In the genomic region with DNA sequence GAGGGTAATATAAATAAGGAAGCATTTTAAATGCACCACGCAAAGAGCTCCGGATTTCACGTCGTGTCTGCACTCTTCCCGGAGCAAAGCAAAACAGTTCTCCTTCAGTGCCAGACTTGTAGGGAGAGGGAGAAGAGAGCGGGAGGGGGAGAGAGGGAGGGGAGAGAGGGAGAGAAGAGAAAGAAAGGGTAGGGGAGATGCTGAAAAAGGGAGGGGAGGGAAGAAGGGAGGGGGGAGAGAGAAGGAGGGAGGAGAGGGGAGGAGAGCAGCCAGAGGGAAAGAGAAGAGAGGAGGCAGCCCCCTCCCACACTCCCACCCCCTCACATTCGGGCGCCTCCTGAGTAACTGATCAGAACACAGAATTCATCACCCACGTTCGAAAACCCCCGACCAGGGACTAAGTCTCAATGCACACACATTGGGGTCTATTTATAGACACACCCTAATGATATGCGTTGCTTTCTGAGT, we compare ENCODE assay signal across 8 mouse cellular contexts.
DNase-seq lines count a peak whose midpoint lies in the region; ATAC-seq and TF ChIP-seq lines count a peak whose summit lies in the region.

No protein-coding gene starts in this region.

- TF ChIP-seq CTCF in bone marrow macrophage, adult 2 months (IDR thresholded peaks at IDR 0.05; ENCODE audit: low read depth, low read length): no peak

- H3K4me2 ChIP-seq in heart, embryonic 12.5 days: peak overlapping the region; percentile 78
- peak overlapping the region; percentile 83 for H3K4me2 ChIP-seq in heart, embryonic 16.5 days (ENCODE audit: low read depth, low read length)
- peak overlapping the region; percentile 66 for H3K4me2 ChIP-seq in midbrain, embryonic 12.5 days (replicated peaks)

- 1% methylated on average over 12 of the region's 12 CpGs for WGBS in heart, embryonic 12.5 days
- under 1% methylated on average over 12 of the region's 12 CpGs for WGBS in heart, embryonic 16.5 days
- WGBS in midbrain, embryonic 12.5 days: under 1% methylated on average over 12 of the region's 12 CpGs

- no peak for TF ChIP-seq POLR2A in bone marrow macrophage, adult 2 months (IDR thresholded peaks at IDR 0.05; ENCODE audit: borderline replicate concordance, low read depth, low read length)

- no peaks in the 10 kb centered on the region for H3K9me3 ChIP-seq in heart, embryonic 12.5 days (replicated peaks)
- H3K9me3 ChIP-seq in heart, embryonic 16.5 days (replicated peaks; ENCODE audit: control insufficient read depth, low read length): no peaks in the 10 kb centered on the region
- no peaks in the 10 kb centered on the region for H3K9me3 ChIP-seq in midbrain, embryonic 12.5 days

- peaks cover 49% of the 10 kb centered on the region for H3K4me1 ChIP-seq in heart, embryonic 12.5 days (replicated peaks)
- peaks cover 29% of the 10 kb centered on the region for H3K4me1 ChIP-seq in bone marrow macrophage, adult 2 months (ENCODE audit: control insufficient read depth, insufficient read depth, low read length)
- H3K4me1 ChIP-seq in heart, embryonic 16.5 days (ENCODE audit: control insufficient read depth, insufficient read depth, low read length): peaks cover 35% of the 10 kb centered on the region
- peaks cover 52% of the 10 kb centered on the region for H3K4me1 ChIP-seq in midbrain, embryonic 12.5 days

- intact Hi-C loops in heart, postnatal 10 days (cut with DNase I): no loop called here

- H3K4me3 ChIP-seq in heart, embryonic 12.5 days: peak overlapping the region; percentile 51
- peak overlapping the region; percentile 50 for H3K4me3 ChIP-seq in bone marrow macrophage, adult 2 months (ENCODE audit: insufficient read depth, low read length)
- H3K4me3 ChIP-seq in heart, embryonic 16.5 days (ENCODE audit: low read length): peak overlapping the region; percentile 55
- peak overlapping the region; percentile 39 for H3K4me3 ChIP-seq in midbrain, embryonic 12.5 days

- H3K36me3 ChIP-seq in heart, embryonic 12.5 days: no peaks in the 10 kb centered on the region
- H3K36me3 ChIP-seq in heart, embryonic 16.5 days (ENCODE audit: control insufficient read depth, insufficient read depth): no peaks in the 10 kb centered on the region
- no peaks in the 10 kb centered on the region for H3K36me3 ChIP-seq in midbrain, embryonic 12.5 days

- no peak; the same call in 1 of the 2 replicates for ATAC-seq in heart, embryonic 12.5 days (ENCODE audit: insufficient number of reproducible peaks, low FRiP score)
- no peak for ATAC-seq in heart, embryonic 16.5 days (replicated peaks; ENCODE audit: extremely low read depth, insufficient read depth, low FRiP score)
- peak; percentile 52 for ATAC-seq in midbrain, embryonic 12.5 days (ENCODE audit: low FRiP score, low read depth)
- no peak for ATAC-seq in megakaryocyte-erythroid progenitor cell, adult 5-6 weeks (replicated peaks; ENCODE audit: low FRiP score, low TSS enrichment, poor library complexity, severe bottlenecking)

- no peak for DNase-seq in heart, postnatal 10 days
- DNase-seq in urinary bladder, postnatal 4 days (ENCODE audit: low spot score in 2 of 2): no peak
- DNase-seq in adrenal gland, postnatal 4 days (ENCODE audit: low spot score in 2 of 2): no peak

- peak overlapping the region; percentile 80 for H3K27ac ChIP-seq in heart, embryonic 12.5 days (ENCODE audit: poor library complexity, severe bottlenecking)
- H3K27ac ChIP-seq in bone marrow macrophage, adult 2 months (ENCODE audit: insufficient read depth, low read depth, low read length): peak overlapping the region; percentile 60
- peak overlapping the region; percentile 83 for H3K27ac ChIP-seq in heart, embryonic 16.5 days (ENCODE audit: low read length)
- peak overlapping the region; percentile 83 for H3K27ac ChIP-seq in midbrain, embryonic 12.5 days (replicated peaks)

- H3K9ac ChIP-seq in heart, embryonic 12.5 days: peak overlapping the region; percentile 58
- H3K9ac ChIP-seq in heart, embryonic 16.5 days (ENCODE audit: low read length): peak overlapping the region; percentile 73
- peak overlapping the region; percentile 49 for H3K9ac ChIP-seq in midbrain, embryonic 12.5 days (replicated peaks)

- peaks cover 3% of the 10 kb centered on the region; the same call in 1 of the 2 replicates for H3K27me3 ChIP-seq in heart, embryonic 12.5 days (replicated peaks)
- H3K27me3 ChIP-seq in heart, embryonic 16.5 days (ENCODE audit: control insufficient read depth, insufficient read depth, low read length): no peaks in the 10 kb centered on the region
- peaks cover 23% of the 10 kb centered on the region for H3K27me3 ChIP-seq in midbrain, embryonic 12.5 days
